Mouse (Mus musculus) neutrophil, adult 83 days (primary cell): Measurements from ENCODE around the gene Prickle2. TPM values are rescaled to one million over a fixed set of nuclear protein-coding genes. Genes with fewer than 3 reads are reported as not detected.

Source experiments
- total RNA-seq, 2 experiments: library from RNA; stranded (reverse); gene quantifications; one replicate each; pipeline ENCODE4 v1.2.4; 2023

The Prickle2 gene
- total RNA-seq, result under 1 TPM; 0.13 to 0.26 TPM

GRCm38 (mm10) chr6:92706145-92706466 is at the start of gene Prickle2:
Gene Prickle2, minus strand, starts transcription at chr6:92706155.

Other genes with a start within 250 kb of the Prickle2 start
- gene A730049H05Rik, start 110.3 kb upstream of the Prickle2 start, total RNA-seq, result not detected
- gene Gm15737, start 163.2 kb upstream of the Prickle2 start, total RNA-seq, result not detected
- under 1 TPM; 0.11 TPM for gene Adamts9, start 237.3 kb upstream of the Prickle2 start, total RNA-seq